Mouse (Mus musculus) adrenal gland, adult 18-20 months (tissue): ENCODE data around the gene Gm8890. TPM values are rescaled to one million over a fixed set of nuclear protein-coding genes. Genes with fewer than 3 reads are reported as not detected.
"Not testable (repeated sequence)": the region's sequence is repeated elsewhere in the genome, so short reads cannot be mapped to it uniquely, and the experiment has no call there.

Experiments
- DNase-seq, 2 experiments: peaks; one replicate each; pipeline ENCODE4 v3.0.0; 2021 to 2022; ENCODE audit warnings: low spot score in 2 of 2
- long read RNA-seq, 2 experiments: library from polyadenylated mRNA; stranded (forward); transcript quantifications; one replicate each; pipeline ENCODE4 v2.0.0; 2021
- total RNA-seq, 2 experiments: library from RNA; stranded (reverse); gene quantifications; 1 replicate in 1 of 2; 2 replicates in 1 of 2; pipeline ENCODE4 v1.2.3; 2021

The Gm8890 gene
- total RNA-seq: not detected
- long read RNA-seq, experiment 1: 0 reads
- long read RNA-seq, experiment 2: 0 reads

DNA sequence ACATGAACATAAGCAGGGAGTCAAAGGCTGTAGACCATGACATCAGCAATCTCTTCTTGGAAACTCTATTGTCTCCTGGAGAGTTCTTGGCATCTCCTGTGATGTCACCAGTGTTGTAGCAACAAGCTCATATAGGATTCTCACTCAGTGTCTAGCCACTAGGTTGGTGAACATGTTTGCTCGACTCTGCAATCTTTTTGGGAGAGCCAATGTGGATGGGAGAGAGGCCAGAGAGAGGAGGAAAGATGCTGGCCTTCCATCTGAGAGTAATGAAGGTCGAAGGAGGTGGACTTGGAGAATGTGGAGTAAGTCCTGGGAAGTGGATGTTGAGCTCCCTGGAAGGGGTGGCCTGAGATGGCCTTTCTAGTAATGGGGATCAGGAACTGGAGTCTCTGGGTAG is at the start of gene Gm8890:
Gene Gm8890 (plus strand): TSS at position 301 of the 400 bp plus-strand sequence.
- DNase-seq: not testable (repeated sequence)

DNA sequence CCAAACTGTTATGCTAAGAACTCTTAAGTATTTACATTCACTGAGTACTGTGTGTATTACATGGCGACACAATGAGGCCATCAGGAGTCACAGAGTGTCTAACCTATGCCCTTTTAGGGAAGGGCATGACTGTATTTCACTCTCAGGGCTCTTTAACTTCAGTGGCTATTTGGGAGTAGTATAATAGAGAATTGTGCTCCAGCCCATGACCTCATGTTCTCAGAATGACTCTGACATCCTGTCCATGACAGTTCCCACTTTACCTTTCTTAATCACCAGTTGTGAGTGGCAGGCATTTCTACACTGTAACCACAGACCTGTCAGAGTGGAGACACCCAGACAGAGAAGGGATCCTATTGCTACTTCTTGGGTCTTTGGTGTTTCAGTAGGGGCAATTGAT is 388 bp downstream of the Gm8890 start:
- not testable (repeated sequence) for DNase-seq

Other genes starting within 250 kb of the Gm8890 start
- not detected for gene Gm8879, start 128.4 kb upstream of the Gm8890 start, total RNA-seq
- gene Gm5861, start 73.0 kb upstream of the Gm8890 start, total RNA-seq: not detected
- gene Speer1, start 85.5 kb downstream of the Gm8890 start, total RNA-seq: not detected
- not detected for gene Gm8897, start 160.4 kb downstream of the Gm8890 start, total RNA-seq
- not detected for gene Gm8906, start 246.7 kb downstream of the Gm8890 start, total RNA-seq